Mouse (Mus musculus) left cerebral cortex, postnatal 4 days (tissue): Measurements from ENCODE around the gene Hoxa3. TPM values are rescaled to one million over a fixed set of nuclear protein-coding genes. Genes with fewer than 3 reads are reported as not detected.
A peak's percentile ranks its signal among the peaks of the same experiment; 100 is the strongest.

Experiments used
- DNase-seq: peaks from one replicate; pipeline ENCODE4 v3.0.0-alpha.2; 2022
- intact Hi-C: fragments of 180-260 bp; cut with DNase I; formaldehyde crosslinking; loops from one replicate; pipeline ENCODE4 v1.15.1; 2025
- total RNA-seq, 2 experiments: library from RNA; stranded (reverse); gene quantifications; 2 replicates each; pipeline ENCODE4 v1.2.3; 2021

Gene Hoxa3
- total RNA-seq, 2 experiments from 2014 or later, result not detected

GRCm38 (mm10) chr6:52208072-52208867 lies 4.9 kb downstream of the Hoxa3 start, which contains the start of gene Hoxa6:
TSS of gene Hoxa6 (minus strand) at chr6:52208722.
- DNase-seq, result no peak
- intact Hi-C loops, result no loop called here

GRCm38 (mm10) chr6:52207684-52207976 lies 5.5 kb downstream of the Hoxa3 start:
- no peak for DNase-seq
- intact Hi-C loops, result no loop called here

- no peak for DNase-seq
- intact Hi-C loops, result no loop called here
These were observed 6.1 kb downstream of the Hoxa3 start for GRCm38 (mm10) chr6:52206882-52207683.

GRCm38 (mm10) chr6:52205638-52206621 lies 7.2 kb downstream of the Hoxa3 start:
- intact Hi-C loops, result no loop called here
- DNase-seq, result no peak

GRCm38 (mm10) chr6:52205221-52205620 lies 7.9 kb downstream of the Hoxa3 start:
- no peak for DNase-seq
- intact Hi-C loops, result no loop called here

- DNase-seq, result peak; percentile 58
- intact Hi-C loops, result loop anchor here (5.0 kb wide), 1 partner anchor 202 kb away; no protein-coding TSS in a partner anchor
These were observed 8.9 kb downstream of the Hoxa3 start, which contains the start of gene Hoxa5 for GRCm38 (mm10) chr6:52204050-52204752. TSS of gene Hoxa5 (minus strand) at chr6:52204587.

GRCm38 (mm10) chr6:52203371-52204049 lies 9.6 kb downstream of the Hoxa3 start:
- intact Hi-C loops, result loop anchor here (5.0 kb wide), 1 partner anchor 201 kb away; no protein-coding TSS in a partner anchor
- no peak for DNase-seq

GRCm38 (mm10) chr6:52203121-52203370 lies 10.1 kb downstream of the Hoxa3 start:
- DNase-seq, result no peak
- intact Hi-C loops, result loop anchor here (5.0 kb wide), 1 partner anchor 201 kb away; no protein-coding TSS in a partner anchor

- DNase-seq, result no peak
- intact Hi-C loops, result loop anchor here (5.0 kb wide), 1 partner anchor 200 kb away; no protein-coding TSS in a partner anchor
These were observed 10.6 kb downstream of the Hoxa3 start for GRCm38 (mm10) chr6:52202362-52203120.

GRCm38 (mm10) chr6:52201269-52201668 lies 11.9 kb downstream of the Hoxa3 start:
- no peak for DNase-seq
- intact Hi-C loops, result loop anchor here (5.0 kb wide), 1 partner anchor 199 kb away; no protein-coding TSS in a partner anchor

- intact Hi-C loops, result loop anchor here (5.0 kb wide), 1 partner anchor 198 kb away; no protein-coding TSS in a partner anchor
- DNase-seq, result no peak
These were observed 12.3 kb downstream of the Hoxa3 start for GRCm38 (mm10) chr6:52200751-52201250.

GRCm38 (mm10) chr6:52200073-52200750 lies 12.9 kb downstream of the Hoxa3 start:
- intact Hi-C loops, result loop anchor here (5.0 kb wide), 1 partner anchor 198 kb away; no protein-coding TSS in a partner anchor
- DNase-seq, result no peak

- intact Hi-C loops, result loop anchor here (10.0 kb wide), 1 partner anchor 322 kb away; no protein-coding TSS in a partner anchor
- DNase-seq, result no peak
These were observed 15.9 kb downstream of the Hoxa3 start for GRCm38 (mm10) chr6:52197271-52197670.

- DNase-seq, result no peak
- intact Hi-C loops, result loop anchor here (10.0 kb wide), 1 partner anchor 322 kb away; no protein-coding TSS in a partner anchor
These were observed 16.3 kb downstream of the Hoxa3 start for GRCm38 (mm10) chr6:52196811-52197210.

GRCm38 (mm10) chr6:52194690-52195089 lies 18.4 kb downstream of the Hoxa3 start:
- intact Hi-C loops, result loop anchor here (10.0 kb wide), 1 partner anchor 320 kb away; no protein-coding TSS in a partner anchor
- no peak for DNase-seq

- intact Hi-C loops, result loop anchor here (10.0 kb wide), 1 partner anchor 317 kb away; no protein-coding TSS in a partner anchor
- DNase-seq, result peak; percentile 60
These were observed 21.1 kb downstream of the Hoxa3 start for GRCm38 (mm10) chr6:52191860-52192550.
